Mouse (Mus musculus): Measurements from ENCODE around the gene Atp1b4. TPM values are rescaled to one million over a fixed set of nuclear protein-coding genes. Genes with fewer than 3 reads are reported as not detected.
"Not testable (repeated sequence)": the region's sequence is repeated elsewhere in the genome, so short reads cannot be mapped to it uniquely, and the experiment has no call there.

Gene Atp1b4
- total RNA-seq (2021) (not detected), polyA plus RNA-seq (2012; rRNA removed) (not detected in 2 replicates)
- long read RNA-seq, result 0 reads

DNA sequence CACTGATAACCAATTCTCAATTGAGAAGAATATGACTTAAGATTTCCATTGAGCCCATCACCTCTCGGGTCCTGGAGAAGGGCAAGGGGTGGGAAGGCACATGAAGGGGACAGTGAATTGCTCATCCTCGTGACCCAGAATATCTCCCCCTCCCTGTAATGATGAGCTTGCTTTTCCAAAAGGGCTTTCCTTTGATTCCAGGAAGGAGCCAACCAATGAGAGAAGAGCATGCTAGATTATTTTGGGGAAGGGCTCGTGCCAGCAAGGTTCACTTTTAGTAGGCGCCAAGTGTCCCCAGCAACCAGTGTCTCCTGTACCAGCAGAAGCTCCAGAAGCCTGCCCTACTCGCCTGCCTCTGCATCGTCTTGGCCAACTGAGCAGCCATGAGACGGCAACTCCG lies at the start of gene Atp1b4:
Atp1b4 (plus strand) TSS at position 301 of the 400 bp plus-strand sequence.
- no peak for DNase-seq

DNA sequence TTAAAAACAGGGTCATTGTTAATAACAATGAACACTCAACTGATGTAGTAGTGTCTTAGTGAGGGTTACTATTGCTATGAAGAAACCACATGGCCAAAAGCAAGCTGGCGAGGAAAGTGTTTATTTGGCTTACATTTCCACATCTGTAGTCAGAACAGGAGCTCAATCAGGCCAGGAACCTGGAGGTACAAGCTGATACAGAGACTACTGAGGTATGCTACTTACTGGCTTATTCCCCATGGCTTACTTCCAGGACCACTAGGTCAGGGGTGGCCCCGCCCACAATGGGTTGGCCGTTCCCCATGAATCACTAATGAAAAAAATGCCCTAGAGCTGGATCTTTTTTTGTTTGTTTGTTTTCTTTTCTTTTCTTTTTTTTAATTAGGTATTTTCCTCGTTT lies 7.4 kb upstream of the Atp1b4 start:
- DNase-seq, result peak; percentile 46

DNA sequence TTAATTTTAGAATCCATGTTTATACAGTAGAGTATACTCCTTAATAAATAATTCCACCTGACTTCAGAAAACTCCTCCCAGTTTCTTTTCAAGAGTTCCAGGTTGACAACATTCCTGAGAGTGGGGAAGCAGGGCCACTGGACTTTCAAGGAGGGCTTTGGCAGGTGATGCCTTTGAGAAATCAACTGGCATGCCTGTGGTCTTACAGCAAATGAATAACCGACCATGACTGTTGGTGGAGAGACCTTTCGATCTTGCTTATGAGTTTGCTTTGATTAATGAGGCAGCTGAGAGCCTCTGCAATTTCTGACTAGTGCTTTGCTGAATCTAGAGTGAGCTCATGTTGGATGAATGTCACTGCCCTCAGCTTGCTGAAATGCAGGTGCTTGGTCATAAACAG lies 4.9 kb upstream of the Atp1b4 start:
- peak; percentile 23 for DNase-seq

DNA sequence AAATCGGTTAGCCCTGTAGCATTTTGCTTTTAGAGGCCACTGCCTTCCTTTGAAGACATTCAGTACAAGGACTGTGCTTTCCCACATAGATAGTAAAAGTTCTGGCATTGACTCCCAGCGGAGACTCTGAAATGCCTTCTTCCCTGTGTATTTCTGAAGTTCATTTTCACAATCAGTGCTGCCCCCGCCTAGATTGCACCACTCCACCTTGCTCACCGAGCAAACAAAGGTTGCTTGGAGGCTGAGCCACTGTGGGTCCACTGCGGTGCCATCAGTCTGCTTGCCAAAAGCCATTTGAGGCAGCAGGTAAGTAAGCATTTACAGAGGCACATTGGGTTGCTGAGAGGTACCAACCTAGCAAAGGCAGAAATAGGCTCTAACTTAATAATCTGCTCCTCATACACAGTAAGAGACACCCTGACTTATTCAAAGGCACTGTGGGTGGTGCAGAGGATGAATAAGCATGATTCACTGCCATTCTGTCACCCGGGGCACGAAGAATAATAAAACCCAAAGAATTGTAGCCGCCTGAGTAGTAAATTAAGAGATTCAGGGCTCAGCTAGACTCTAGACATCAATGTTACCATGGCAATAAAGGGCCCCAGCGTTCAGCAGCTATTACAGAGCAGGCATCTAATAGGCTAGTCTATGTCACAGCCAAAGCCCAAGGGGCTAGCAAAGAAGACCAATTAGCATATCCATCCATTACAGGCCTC lies 2.9 kb upstream of the Atp1b4 start:
- peak; percentile 47 for DNase-seq

DNA sequence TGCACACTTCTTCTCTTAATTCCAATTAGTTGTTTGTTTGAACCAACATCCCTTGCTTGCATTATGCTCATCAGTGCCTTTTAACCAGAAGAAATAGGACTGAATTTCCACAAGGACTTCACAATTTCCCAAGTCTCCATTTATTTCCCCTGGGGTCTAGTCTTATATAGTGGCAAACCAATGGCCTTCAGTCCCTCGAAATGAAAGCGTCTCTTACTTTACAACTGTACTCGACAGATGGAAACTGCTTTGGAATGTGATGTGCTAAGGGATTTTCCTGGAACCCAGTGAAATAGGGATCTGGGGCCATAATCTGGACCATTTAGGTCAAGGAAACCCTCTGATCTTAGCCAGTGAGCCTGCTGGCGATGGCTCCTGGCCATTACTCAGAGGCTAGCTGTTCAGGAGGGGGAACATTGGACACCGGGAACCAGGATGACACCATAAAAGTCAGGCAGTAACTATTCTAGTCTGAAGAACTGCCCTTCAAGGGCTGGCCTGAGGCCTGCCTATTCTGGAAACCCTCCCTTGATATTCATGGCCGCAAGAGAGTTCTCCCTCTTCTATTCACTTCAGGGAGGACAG lies 2.3 kb upstream of the Atp1b4 start:
- DNase-seq, result peak; percentile 77

DNA sequence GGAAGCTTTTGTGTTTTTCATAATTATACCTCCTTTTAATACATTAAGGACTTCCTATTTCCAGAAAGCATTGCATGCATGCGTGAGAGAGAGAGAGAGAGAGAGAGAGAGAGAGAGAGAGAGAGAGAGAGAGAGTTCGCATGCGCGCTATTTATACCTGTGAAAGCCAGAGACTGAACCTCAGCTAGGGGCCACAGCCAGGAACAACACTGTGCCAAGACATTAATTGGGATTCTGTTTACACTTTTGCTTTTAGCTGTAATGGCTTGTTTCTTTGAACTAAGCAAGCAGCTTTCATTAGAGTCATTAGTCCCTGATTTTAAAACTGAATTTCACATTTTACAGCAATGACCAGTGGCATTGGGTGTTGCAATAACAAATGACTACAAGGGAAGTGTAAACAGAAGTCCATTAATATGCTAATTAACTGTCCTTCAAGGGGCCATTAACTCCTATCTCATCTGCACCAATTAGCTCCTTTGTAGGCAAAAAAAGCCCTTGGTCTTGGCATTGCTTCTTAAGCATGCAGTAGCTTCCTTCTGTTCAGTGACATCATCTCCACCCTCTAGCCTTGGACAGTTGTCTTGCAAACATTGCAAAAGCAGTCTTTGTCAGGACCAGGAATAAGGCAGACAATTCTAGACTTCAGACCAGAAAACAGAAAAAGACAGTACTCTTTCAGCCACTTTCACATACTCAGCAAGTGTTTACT lies 14.9 kb downstream of the Atp1b4 start:
- peak; percentile 15 for DNase-seq

DNA sequence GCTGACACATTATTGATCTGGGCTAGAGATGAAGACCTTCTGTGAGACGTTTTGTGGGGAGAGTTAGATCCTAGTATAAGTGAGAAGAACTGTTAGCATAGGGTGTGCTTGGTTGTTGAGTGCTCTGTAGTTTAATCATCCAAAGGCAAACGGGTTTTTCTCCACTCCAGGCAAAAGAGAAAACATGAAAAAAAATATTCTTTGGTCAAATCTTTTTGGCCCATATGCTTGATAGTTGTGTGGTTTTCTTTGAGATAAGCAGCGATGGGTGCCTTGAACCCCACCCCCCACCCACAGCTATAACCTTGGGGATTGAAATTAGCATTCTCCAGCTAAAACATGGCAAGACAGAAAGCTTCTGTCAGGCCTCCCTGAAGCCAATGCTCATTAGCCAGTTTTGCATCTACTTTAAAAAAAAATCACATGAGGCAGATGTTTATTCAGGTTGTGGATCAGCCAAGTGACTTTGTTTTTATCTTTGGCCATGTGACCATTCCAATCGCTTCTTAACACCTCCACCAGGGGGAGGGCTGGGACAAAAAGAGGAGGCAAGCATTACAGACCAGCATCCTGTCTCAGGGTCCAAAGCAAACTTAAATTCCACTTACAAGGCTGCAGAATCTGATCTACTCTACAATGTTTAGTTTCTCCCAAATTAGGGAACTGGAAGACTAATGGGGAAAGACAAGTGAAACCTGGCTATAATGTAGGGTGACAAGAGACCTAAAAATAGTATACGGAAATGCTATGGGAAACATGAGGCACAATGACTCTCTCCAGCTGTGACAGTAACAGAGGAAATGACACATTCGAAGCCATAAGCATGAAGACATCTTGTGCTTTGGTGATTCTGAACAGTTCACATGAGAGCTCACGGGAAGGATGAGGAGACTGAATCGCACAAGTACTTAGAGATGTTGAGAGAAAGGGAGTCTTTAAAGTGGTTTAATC lies 18.6 kb downstream of the Atp1b4 start:
- DNase-seq, result peak; percentile 73

DNA sequence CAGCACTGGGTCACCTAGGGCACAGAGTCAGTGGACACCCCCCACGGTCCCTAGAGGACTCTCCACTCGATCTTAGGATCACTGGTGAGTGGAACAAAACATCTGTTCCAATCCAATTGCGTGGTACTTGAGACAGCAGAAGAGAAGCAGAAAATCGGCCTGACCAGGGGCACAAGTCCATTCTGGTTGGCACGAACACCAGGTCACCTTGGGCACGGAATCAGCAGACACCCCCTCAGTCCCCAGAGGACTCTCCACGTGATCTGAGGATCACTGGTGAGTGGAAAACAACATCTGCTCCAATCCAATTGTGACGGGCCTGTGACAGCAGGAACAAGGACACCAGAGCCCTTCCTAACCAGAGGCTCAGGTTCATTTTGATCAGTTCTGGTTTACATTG lies 46.0 kb downstream of the Atp1b4 start:
- DNase-seq, result no peak

DNA sequence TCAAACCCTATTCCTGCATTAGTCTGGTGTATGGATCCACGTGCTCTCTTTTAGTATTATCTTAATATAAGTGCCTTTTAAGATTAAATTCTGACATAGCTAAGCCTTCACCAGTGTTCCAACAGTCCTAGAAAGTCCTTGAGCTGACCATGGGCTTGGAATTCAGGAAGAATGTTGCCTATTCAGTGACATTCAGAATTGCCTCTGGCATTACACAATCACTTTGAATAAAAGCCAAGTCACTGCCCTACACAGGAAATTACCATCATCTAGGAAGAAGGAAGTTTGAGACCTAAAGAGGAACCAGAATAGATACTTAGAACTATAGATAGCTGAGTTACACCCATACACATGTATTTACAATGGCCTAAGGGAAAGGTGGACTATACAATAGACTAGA lies 48.6 kb downstream of the Atp1b4 start:
- DNase-seq, result peak; percentile 37

DNA sequence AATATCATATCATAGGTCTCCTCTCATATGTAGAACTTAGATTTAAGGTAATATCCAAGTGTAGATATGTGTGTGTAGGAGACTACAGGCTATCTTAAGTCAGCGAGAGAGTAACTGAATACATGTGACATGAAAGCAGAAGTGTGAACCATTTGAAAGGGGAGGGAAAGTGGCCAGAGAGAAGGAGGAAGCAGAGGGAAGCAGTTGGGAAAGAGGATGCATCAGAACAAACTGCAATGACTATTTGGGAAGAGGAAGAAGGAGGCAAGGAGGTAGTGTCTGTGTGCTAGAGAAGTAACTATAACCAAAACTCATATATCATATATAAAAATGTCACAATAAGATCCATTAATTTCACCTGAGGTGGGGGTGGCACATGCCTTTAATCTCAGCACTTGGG lies 57.2 kb downstream of the Atp1b4 start:
- DNase-seq, result not testable (repeated sequence)

Other genes starting within 250 kb of the Atp1b4 start
- gene Rhox10, start 249.7 kb upstream of the Atp1b4 start, total RNA-seq (2021), result not detected
- gene Rhox10, start 249.7 kb upstream of the Atp1b4 start, polyA plus RNA-seq (2012; rRNA removed), result not detected in 2 replicates
- not detected for gene Rhox11, start 231.0 kb upstream of the Atp1b4 start, total RNA-seq (2021)
- not detected in 2 replicates for gene Rhox11, start 231.0 kb upstream of the Atp1b4 start, polyA plus RNA-seq (2012; rRNA removed)
- not detected for gene Rhox12, start 205.3 kb upstream of the Atp1b4 start, total RNA-seq (2021)
- not detected in 2 replicates for gene Rhox12, start 205.3 kb upstream of the Atp1b4 start, polyA plus RNA-seq (2012; rRNA removed)
- not detected for gene Rhox13, start 195.0 kb upstream of the Atp1b4 start, total RNA-seq (2021)
- gene Rhox13, start 195.0 kb upstream of the Atp1b4 start, polyA plus RNA-seq (2012; rRNA removed), result not detected in 2 replicates
- 10 to 100 TPM; 24.7 to 37.7 TPM for gene Zbtb33, start 126.4 kb upstream of the Atp1b4 start, total RNA-seq (2021)
- 1.5 and 1.9 TPM in 2 replicates for gene Zbtb33, start 126.4 kb upstream of the Atp1b4 start, polyA plus RNA-seq (2012; rRNA removed)
- gene Tmem255a, start 63.7 kb upstream of the Atp1b4 start, total RNA-seq (2021), result 10 to 100 TPM; 22.3 to 32.6 TPM
- 9.1 and 16.4 TPM in 2 replicates for gene Tmem255a, start 63.7 kb upstream of the Atp1b4 start, polyA plus RNA-seq (2012; rRNA removed)
- 100 to 1,000 TPM; 264 to 266 TPM for gene Lamp2, start 140.3 kb downstream of the Atp1b4 start, total RNA-seq (2021)
- 22.5 and 32.0 TPM in 2 replicates for gene Lamp2, start 140.3 kb downstream of the Atp1b4 start, polyA plus RNA-seq (2012; rRNA removed)